Mouse (Mus musculus) T-helper 2 cell (primary cell): ENCODE data around the gene Tyms.
"Not testable (repeated sequence)": the region's sequence is repeated elsewhere in the genome, so short reads cannot be mapped to it uniquely, and the experiment has no call there.

ENCODE experiments used
- in situ Hi-C: fragments of 300-600 bp; cut with MboI, MseI; formaldehyde crosslinking; loops from one replicate; pipeline ENCODE4 v1.15.1; 2025; ENCODE audit warnings: high pct_unique_total_duplicates

Gene Tyms

DNA sequence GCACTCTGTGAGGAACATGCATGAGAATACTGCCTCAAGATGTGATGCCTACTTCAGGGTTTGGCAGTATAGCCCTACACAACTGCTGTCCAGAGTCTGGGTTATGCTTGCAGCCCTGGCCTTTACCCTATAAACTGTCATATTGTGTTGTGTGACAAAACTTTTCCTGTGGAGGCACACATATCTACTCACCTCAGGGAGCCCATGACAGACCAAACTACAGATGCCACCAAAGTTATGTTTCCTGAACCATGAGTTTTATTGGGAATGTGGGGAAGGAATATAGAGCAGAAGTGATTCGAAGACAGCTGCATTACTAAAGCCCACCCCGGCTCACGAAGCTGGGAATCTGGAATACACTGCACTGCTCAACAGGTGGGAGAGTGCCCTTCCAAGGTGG is 29.9 kb upstream of the Tyms start:
- in situ Hi-C loops: no loop called here

DNA sequence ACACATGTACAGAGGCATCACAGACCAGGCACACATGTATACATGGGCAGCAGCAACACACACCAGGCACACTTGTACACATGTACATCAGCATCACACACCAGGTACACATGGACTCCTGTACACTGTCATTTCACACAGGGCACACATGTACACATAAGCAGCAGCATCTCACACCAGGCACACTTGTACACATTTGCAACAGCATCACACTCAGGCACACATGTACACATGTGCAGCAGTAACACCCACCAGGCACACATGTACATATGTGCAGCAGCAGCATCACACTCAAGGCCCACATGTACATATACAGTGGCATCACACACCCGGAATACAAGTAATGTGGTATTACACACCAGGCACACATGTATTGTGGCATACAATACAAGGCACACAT is 24.8 kb upstream of the Tyms start:
- in situ Hi-C loops: no loop called here

DNA sequence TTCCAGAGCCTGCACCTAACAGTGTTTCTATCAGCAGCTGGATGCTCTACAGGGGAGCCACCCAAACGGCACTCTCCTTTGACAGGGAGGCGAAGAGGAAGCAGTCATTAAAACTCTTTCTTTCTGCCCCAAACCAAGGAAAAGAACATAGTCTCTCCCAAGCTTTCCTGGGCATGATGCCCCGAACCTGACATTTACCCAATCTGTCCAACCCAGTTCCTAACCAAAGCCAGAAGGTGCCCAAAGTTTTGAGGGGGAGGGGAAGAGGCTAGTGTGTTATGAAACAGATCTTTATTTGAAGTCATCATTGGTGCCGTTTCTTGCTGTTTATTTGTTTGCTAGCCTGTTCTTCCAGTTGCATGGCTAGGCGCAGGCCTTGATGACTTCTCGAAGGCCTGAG is 22.3 kb upstream of the Tyms start:
- in situ Hi-C loops: no loop called here

DNA sequence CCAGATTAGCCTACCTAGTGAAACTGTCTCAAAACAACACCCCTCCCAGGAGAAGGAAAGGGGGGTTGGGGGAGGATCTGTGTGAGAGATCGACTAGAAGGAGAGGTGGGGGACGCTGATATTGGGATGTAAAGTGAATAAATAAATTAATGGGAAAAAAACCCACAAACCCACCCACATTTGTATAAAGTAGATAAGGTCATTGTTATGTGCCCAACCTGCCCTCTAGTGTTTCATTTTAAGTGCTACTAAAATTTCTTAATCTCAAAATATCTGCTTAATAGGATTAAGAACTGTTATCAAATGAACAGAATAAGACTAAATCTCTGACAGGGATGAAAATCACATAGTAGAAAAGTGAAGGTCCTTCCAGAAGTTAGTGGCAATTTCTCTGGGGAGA is 21.0 kb upstream of the Tyms start:
- in situ Hi-C loops: no loop called here

DNA sequence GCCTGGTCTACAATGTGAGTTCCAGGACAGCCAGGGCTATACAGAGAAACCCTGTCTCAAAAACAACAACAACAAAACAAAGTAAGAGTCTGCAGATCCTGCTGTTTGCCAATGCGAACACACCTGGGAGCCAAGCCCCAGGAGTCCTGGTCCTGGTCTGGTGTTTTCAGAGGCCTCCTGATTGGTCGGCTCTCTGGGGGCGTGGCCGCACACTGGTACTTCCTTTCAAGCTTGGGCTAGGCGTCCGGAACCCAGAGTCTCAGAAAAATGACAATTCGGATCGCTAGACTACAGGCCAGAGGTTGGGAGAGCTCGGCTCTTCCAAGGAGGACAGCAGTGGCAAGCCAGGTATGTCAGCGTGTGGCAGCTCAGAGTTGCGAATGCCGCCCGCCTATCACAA is 19.3 kb upstream of the Tyms start:
- in situ Hi-C loops: no loop called here

DNA sequence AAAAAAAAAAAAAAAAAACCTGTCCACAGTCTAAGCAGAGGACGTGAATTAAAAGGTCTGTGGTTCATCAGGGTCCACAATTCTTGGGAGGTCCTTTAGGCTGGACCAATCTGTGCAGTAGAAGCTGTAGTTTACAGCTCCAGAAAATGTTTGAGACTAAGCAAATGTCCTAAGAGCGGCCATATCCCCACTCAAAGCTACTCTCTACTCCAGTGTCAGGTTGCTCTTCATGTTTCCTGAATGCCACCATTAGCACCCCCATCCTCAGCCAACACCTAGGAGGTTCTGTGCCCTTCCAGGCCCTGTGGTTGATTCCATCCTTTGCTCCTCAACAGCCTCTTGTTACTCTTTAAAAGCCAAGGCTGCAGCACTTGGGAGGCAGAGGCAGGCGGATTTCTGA is 1.0 kb downstream of the Tyms start:
- in situ Hi-C loops: no loop called here

DNA sequence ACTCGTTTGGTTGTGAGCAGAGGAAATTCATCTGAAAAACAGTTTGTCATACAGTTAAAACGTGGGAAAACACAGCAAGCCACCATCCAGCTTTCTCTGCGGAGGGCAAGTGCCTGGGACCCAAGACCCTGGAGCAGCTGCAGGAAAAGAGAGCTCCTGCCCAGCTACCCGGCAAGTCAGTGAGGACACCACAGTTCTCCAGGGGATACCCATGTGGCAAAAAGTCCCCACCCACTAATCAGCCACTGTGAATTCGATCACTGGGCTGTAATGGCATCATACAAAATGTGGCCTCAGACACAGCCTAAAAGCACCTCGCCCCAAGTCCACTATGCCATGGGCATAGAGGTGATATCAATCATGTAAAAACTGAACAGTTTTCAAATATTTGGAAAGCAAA is 1.7 kb downstream of the Tyms start:
- in situ Hi-C loops: no loop called here

DNA sequence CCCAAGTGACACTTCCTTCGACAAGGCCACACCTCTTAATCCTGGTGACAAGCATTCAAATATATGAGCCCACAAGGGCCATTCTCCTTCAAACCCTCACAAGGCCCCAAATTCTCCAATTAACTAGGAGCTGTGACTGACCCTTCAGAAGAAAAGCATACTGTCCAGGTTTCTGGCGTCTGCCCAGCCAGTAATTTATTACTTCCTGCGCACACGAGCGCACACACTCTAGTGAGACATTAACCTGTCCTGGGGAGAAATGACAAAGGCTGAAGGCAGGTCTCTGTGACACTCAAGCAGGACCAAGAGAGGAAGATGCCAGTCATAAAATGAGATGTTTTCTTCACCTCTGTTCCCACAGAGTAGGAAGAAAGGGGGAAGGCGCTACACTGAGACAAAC is 5.7 kb downstream of the Tyms start:
- in situ Hi-C loops: no loop called here

DNA sequence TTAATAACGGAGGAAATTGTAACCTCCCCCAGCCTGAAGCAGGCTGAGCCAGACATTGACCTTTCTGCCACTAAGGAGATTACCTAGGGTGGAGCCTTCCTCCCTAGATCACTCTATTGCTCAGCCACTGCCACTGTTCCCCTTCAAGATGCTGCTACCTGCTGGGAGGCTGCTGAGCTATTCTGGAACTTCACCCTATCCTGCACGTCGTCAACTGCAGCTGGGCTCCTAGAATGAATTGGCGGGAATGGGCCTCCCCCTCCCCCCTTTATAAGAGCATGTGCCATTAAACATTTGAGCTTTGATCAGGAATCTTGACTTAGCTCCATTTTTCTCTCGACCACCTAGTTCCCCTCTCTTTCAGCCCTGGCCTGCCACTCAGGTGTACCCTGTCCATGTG is 13.8 kb downstream of the Tyms start:
- in situ Hi-C loops: not testable (repeated sequence)

DNA sequence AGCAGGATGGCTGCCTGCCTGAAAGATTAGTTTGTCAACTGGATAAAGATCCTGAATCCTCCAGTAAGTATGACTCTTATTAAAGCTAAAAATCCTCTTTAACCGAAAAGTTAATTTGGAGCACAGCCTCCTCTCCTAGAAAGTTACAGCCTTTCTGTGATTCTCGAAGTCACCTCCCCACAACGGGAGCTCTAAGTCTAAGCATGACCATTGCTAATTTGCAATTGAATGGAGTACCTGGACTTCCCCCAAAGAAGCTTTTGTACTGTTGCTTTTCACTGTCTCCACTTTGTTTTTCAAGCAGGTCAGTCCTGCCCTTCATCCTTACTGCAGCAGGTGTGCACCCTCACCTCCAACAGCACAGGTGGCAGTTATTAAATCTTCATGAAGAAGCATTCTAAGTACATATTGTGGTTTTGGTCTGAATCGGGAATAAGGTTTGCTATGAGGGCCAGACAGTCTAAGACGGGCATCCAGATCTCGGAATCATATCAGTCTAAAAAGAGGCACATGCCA is 15.1 kb downstream of the Tyms start:
- in situ Hi-C loops: no loop called here

DNA sequence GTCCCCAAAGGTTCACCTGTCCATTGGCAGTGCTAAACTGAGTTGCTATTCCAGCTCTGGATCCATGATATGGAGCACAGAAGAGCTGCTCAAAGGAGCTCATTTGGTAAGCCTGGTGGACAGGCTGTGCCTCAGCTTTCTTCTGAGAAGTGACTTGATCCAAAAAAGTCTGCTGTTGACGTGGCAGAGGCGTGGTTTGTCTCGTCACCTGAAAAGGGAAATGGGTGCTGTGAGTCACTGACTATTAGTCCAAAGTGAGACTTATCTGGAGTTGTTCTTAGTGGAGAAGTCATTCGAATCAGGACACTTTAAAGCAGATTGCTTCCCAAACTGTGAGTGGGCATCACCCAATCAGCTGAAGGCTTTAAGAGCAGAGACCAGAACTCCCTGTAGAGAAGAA is 33.6 kb downstream of the Tyms start:
- in situ Hi-C loops: not testable (repeated sequence)

DNA sequence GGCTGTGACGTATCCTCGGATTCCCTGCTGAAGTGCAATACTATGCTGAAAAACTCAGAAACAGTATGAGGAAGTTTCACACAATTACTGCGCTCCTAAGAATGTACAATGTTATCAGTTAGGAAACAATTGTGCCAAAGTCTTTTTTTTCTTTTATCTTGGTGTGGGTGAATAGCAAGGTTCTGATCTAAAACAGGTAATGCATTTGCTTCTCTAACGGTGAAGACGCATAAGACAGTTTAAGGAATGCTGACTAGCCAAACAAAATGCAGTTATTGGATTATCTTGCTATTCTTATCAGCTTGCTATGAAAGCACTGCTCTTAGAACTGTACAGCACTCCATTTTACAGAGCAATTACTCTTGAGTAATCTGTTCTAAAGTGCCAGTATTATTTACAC is 34.1 kb downstream of the Tyms start:
- in situ Hi-C loops: not testable (repeated sequence)

DNA sequence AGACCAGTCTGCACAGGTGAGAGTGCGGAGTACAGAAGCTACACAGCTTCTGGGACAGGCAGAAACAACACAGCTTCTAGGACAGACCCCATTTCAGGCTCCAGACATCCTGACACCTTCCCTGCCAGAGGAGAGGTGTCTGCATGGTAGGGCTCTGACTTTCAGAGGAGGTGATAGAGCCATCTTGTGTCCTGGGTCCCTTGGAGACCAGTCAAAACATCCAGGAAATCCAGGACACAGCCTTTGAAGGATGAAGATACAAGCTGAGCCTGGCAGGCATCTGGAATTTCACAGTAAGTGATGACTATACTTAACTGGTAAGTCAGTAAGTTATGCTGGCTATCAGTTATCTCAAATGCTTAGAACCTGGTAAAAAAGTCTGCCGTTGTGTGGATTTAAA is 36.3 kb downstream of the Tyms start:
- in situ Hi-C loops: not testable (repeated sequence)

DNA sequence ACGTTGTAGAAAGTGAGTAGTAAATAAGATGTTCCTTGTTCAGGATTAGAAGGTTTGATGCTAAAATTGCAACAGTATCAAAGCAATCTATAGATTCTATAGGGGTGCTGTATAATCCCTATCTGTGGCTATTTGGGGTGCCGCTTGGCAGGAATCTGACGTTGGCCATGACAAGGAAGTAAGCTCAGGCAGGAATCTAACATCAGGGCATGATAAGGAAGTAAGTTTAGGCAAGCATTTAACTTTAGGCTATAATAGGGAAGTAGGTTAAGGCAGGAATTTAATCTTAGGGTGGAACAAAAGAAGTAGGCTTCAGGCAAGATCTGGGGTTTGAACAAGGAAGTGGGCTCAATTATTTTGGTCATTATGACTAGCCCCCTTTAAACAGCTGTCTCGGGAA is 37.6 kb downstream of the Tyms start:
- in situ Hi-C loops: not testable (repeated sequence)

DNA sequence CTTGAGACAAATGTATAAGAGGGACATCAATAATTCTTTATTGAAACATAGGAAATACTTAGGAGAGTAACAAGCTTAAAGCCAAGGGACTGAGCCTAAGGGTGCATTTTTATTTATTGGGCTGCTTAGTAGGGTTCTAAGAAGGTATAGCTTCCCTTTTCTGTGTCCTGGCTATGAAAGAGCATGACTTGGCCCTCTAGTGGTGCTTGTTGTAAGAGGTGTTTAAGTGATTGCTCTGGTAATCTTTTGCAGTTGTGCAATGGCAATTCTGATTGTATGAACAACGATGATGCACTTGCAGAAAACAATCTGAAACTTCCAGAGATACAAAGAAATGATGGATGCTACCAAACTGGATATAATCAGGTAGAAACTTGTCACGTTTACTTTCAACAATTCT is 58.8 kb downstream of the Tyms start:
- in situ Hi-C loops: loop anchor here (10.0 kb wide), 1 partner anchor 190 kb away; no protein-coding TSS in a partner anchor

DNA sequence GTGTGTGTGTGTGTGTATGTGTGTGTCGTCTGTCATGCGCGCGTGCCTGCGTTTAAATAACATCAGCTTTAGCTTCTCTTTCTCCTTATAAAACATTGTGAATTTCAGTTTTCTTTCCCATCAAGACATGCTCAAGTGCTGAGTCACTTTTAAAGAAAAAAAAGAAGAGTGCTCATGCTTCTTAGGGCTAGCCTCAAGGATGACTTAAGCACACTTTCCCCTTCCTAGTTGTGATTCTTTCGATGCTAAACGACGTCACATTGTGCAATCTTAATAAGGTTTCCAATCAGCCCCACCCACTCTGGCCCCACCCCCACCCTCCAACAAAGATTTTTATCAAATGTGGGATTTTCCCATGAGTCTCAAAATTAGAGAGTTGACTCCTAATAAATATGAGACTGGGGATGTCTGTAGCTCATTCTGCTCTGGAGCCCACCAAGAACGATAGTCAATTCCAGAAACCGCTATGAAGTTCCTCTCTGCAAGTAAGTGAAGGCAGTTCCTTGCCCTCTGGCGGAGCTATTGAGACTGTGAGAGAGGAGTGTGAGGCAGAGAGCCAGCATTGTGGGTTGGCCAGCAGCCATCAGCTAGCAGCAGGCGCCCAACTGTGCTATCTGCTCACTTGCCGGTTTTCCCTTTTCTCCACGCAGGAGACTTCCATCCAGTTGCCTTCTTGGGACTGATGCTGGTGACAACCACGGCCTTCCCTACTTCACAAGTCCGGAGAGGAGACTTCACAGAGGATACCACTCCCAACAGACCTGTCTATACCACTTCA is 60.5 kb downstream of the Tyms start, which contains the start of gene Il6:
TSS of gene Il6 (plus strand) at position 389 of the 778 bp plus-strand sequence.
- in situ Hi-C loops: loop anchor here (10.0 kb wide), 1 partner anchor 188 kb away; no protein-coding TSS in a partner anchor
